Mouse (Mus musculus) cerebellum, adult 2 months (tissue): ENCODE measurements around the gene Stard3nl. TPM values are rescaled to one million over a fixed set of nuclear protein-coding genes. Genes with fewer than 3 reads are reported as not detected.
"Not testable (repeated sequence)": the region's sequence is repeated elsewhere in the genome, so short reads cannot be mapped to it uniquely, and the experiment has no call there.

ENCODE experiments used
- DNase-seq, 2 experiments: peaks; one replicate each; pipeline ENCODE4 v3.0.0; 2021
- H3K27ac ChIP-seq: fragments of 200-500 bp; 2 replicates; pipeline ENCODE4 v1.5.1; 2012; ENCODE audit warnings: low read length, control low read depth, inconsistent platforms; ENCODE audit not compliant: insufficient read depth
- H3K27me3 ChIP-seq: fragments of 200-500 bp; 2 replicates; pipeline ENCODE4 v1.6.1; 2012; ENCODE audit warnings: inconsistent platforms, mild to moderate bottlenecking, low read length, moderate library complexity; ENCODE audit not compliant: control insufficient read depth, insufficient read depth
- H3K4me1 ChIP-seq: fragments of 200-500 bp; 2 replicates; pipeline ENCODE4 v1.6.1; 2011; ENCODE audit warnings: low read length; ENCODE audit not compliant: control insufficient read depth, insufficient read depth
- H3K4me3 ChIP-seq: fragments of 200-500 bp; replicated peaks from 2 replicates; pipeline ENCODE3; 2011; ENCODE audit warnings: mild to moderate bottlenecking, low read depth, low read length, control low read depth; ENCODE audit not compliant: insufficient read depth
- CTCF ChIP-seq: fragments of 200-500 bp; IDR thresholded peaks from 2 replicates; pipeline ENCODE4 v1.5.1; 2011; ENCODE audit warnings: low read depth, mild to moderate bottlenecking, control low read depth, low read length, moderate library complexity, borderline replicate concordance; ENCODE audit not compliant: insufficient read depth
- POLR2A ChIP-seq: fragments of 200-500 bp; IDR thresholded peaks from 2 replicates; pipeline ENCODE4 v1.6.1; 2011; ENCODE audit warnings: low read length, control low read depth, borderline replicate concordance; ENCODE audit not compliant: insufficient read depth
- WGBS: fragments of 180-500 bp; shearing (Covaris S2); methylation state at CpG from one replicate; pipeline ENCODE4 v1.1.7; 2018; 5-methylcytosine and 5-hydroxymethylcytosine counted together
- polyA plus RNA-seq: library from polyadenylated mRNA; depleted of rRNA; stranded (reverse); fragments of >200 nt; gene quantifications from 2 replicates; pipeline ENCODE4 v1.2.3, GENCODE M21; 2012; rRNA removed

Gene Stard3nl
- polyA plus RNA-seq, 1 experiment, result 86.2 TPM

- H3K4me3 ChIP-seq, result no peak overlapping the region
- H3K27me3 ChIP-seq, result no peaks in the 10 kb centered on the region
- no peak for DNase-seq
- 79% methylated on average over 7 of the region's 7 CpGs for WGBS
- H3K4me1 ChIP-seq, result peaks cover 22% of the 10 kb centered on the region
- TF ChIP-seq POLR2A, result no peak
- H3K27ac ChIP-seq, result no peak overlapping the region
Measured at GRCm38 (mm10) chr13:19357301-19357700, 38.3 kb downstream of the Stard3nl start.

GRCm38 (mm10) chr13:19356720-19357119, 38.9 kb downstream of the Stard3nl start:
- TF ChIP-seq CTCF, result no peak
- TF ChIP-seq POLR2A, result no peak
- H3K27ac ChIP-seq, result no peak overlapping the region

GRCm38 (mm10) chr13:19356120-19356519, 39.5 kb downstream of the Stard3nl start:
- Histone ChIP-seq H3K27ac (no peak overlapping the region), H3K4me1 (peaks cover 23% of the 10 kb centered on the region), H3K27me3 (no peaks in the 10 kb centered on the region), H3K4me3 (no peak overlapping the region)
- WGBS, result 47% methylated on average over 7 of the region's 7 CpGs
- DNase-seq, result no peak
- no peak for TF ChIP-seq CTCF
- TF ChIP-seq POLR2A, result no peak

More at GRCm38 (mm10) chr13:19356720-19357119, 38.9 kb downstream of the Stard3nl start:
- Histone ChIP-seq H3K4me1 (peaks cover 23% of the 10 kb centered on the region), H3K27me3 (no peaks in the 10 kb centered on the region), H3K4me3 (no peak overlapping the region)
- DNase-seq, result no peak
- 55% methylated on average over 5 of the region's 5 CpGs for WGBS

GRCm38 (mm10) chr13:19352795-19353194, 42.8 kb downstream of the Stard3nl start:
- WGBS, result 20% methylated on average over 3 of the region's 3 CpGs
- no peak for TF ChIP-seq CTCF
- TF ChIP-seq POLR2A, result no peak

GRCm38 (mm10) chr13:19340356-19340755, 55.2 kb downstream of the Stard3nl start:
- not testable (repeated sequence) for H3K4me3 ChIP-seq, H3K4me1 ChIP-seq, H3K27me3 ChIP-seq, H3K27ac ChIP-seq, DNase-seq
- 56% methylated on average over 1 of the region's 1 CpGs for WGBS

More at GRCm38 (mm10) chr13:19352795-19353194, 42.8 kb downstream of the Stard3nl start:
- Histone ChIP-seq H3K27ac (no peak overlapping the region), H3K4me1 (peaks cover 18% of the 10 kb centered on the region), H3K27me3 (no peaks in the 10 kb centered on the region), H3K4me3 (no peak overlapping the region)
- DNase-seq, result no peak

- not testable (repeated sequence) for H3K4me1 ChIP-seq, H3K27ac ChIP-seq, H3K4me3 ChIP-seq, H3K27me3 ChIP-seq, DNase-seq
- WGBS, result 75% methylated on average over 1 of the region's 1 CpGs
Measured at GRCm38 (mm10) chr13:19336310-19336709, 59.3 kb downstream of the Stard3nl start.

Other genes with a start within 250 kb of the Stard3nl start
- gene Epdr1, start 224.1 kb upstream of the Stard3nl start, polyA plus RNA-seq, result 175 and 181 TPM in 2 replicates
- gene Sfrp4, start 227.3 kb upstream of the Stard3nl start, polyA plus RNA-seq, result 2.8 and 4.0 TPM in 2 replicates